Mouse (Mus musculus): Measurements from ENCODE around the gene Cd200r3. TPM values are rescaled to one million over a fixed set of nuclear protein-coding genes. Genes with fewer than 3 reads are reported as not detected.

Gene Cd200r3
- polyA plus RNA-seq, 1 experiment from 2014 or later: 0.79 TPM

DNA sequence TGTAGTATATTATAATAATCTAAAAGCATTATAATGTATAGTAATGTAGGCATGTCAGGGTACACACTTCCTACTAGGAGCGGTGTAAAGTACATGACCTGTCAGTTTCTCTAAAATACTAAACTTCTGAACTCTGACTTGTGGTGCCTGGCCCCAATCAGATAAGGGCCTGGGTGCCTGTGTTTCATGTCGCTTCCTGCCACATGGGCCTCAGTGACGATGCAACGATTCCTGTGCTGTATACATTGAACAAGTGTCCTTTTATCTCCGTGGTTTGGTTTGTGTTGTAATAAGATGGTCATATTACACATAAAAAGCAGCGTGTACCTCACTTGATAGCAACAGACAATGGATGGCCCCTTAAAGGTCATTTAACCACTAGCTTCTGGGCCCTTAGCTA lies 81.8 kb downstream of the Cd200r3 start:
- ATAC-seq: peak; percentile 84
- peak; percentile 46 for DNase-seq

DNA sequence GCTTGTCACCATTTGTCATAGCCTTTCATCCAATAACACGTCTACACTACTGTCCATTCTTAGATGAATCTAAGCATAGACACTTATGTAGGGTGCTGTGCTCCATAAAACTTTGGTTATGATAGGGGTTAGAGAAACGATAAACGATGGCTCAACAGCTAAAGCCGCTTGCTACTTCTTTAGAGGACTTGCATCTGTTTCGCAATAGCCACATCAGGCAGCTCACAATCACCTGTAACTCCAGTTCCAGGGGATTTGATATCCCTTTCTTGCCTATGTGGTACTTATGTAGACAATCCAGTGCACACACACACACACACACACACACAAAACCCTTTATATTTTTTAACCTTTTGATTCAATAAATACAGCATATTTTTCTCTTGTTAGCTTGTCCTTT lies 85.6 kb downstream of the Cd200r3 start:
- Histone ChIP-seq H3K4me1 (ENCODE audit: insufficient read depth) (no peaks in the 10 kb centered on the region; the same call in 1 of the 2 replicates), H3K27me3 (ENCODE audit: insufficient read depth, low read length) (no peaks in the 10 kb centered on the region), H3K4me2 (ENCODE audit: low read depth, low read length) (no peak overlapping the region), H3K4me3 (ENCODE audit: low read depth, low read length) (no peak overlapping the region), H3K9ac (replicated peaks) (no peak overlapping the region), H3K9me3 (ENCODE audit: low read length) (no peaks in the 10 kb centered on the region), H3K36me3 (replicated peaks; ENCODE audit: insufficient read depth, low read length) (no peaks in the 10 kb centered on the region), H3K27ac (ENCODE audit: low read depth) (peak overlapping the region; percentile 35; the same call in 1 of the 2 replicates)
- no peak for ATAC-seq
- no peak for DNase-seq
- TF ChIP-seq CTCF (IDR thresholded peaks at IDR 0.05; ENCODE audit: low read depth) (no peak), EP300 (IDR thresholded peaks at IDR 0.05; ENCODE audit: low read depth) (no peak)
- 72% methylated on average over 5 of the region's 5 CpGs for WGBS (ENCODE audit: insufficient replicate concordance)

More for the DNA sequence above, 81.8 kb downstream of the Cd200r3 start:
- WGBS (ENCODE audit: insufficient replicate concordance): 28% methylated on average over 6 of the region's 6 CpGs
- H3K4me1 ChIP-seq (ENCODE audit: insufficient read depth): no peaks in the 10 kb centered on the region
- no peak overlapping the region for H3K4me2 ChIP-seq (ENCODE audit: low read depth, low read length)
- no peaks in the 10 kb centered on the region for H3K9me3 ChIP-seq (ENCODE audit: low read length)
- no peaks in the 10 kb centered on the region for H3K27me3 ChIP-seq (ENCODE audit: insufficient read depth, low read length)
- no peak for TF ChIP-seq CTCF (IDR thresholded peaks at IDR 0.05; ENCODE audit: low read depth)
- TF ChIP-seq EP300 (IDR thresholded peaks at IDR 0.05; ENCODE audit: low read depth): peak; percentile 70
- H3K9ac ChIP-seq (replicated peaks): no peak overlapping the region
- H3K27ac ChIP-seq (ENCODE audit: low read depth): no peak overlapping the region
- no peaks in the 10 kb centered on the region for H3K36me3 ChIP-seq (replicated peaks; ENCODE audit: insufficient read depth, low read length)
- no peak overlapping the region for H3K4me3 ChIP-seq (ENCODE audit: low read depth, low read length)

- no peaks in the 10 kb centered on the region for H3K27me3 ChIP-seq (ENCODE audit: insufficient read depth, low read length)
- ATAC-seq (no peak), DNase-seq (no peak)
- no peaks in the 10 kb centered on the region for H3K9me3 ChIP-seq (ENCODE audit: low read length)
- H3K4me3 ChIP-seq (ENCODE audit: low read depth, low read length): no peak overlapping the region
- H3K4me2 ChIP-seq (ENCODE audit: low read depth, low read length): no peak overlapping the region
- no peaks in the 10 kb centered on the region; the same call in 1 of the 2 replicates for H3K4me1 ChIP-seq (ENCODE audit: insufficient read depth)
- WGBS (ENCODE audit: insufficient replicate concordance): 81% methylated on average over 1 of the region's 1 CpGs
- H3K9ac ChIP-seq (replicated peaks): no peak overlapping the region
- H3K27ac ChIP-seq (ENCODE audit: low read depth): peak overlapping the region; percentile 35; the same call in 1 of the 2 replicates
- TF ChIP-seq CTCF (IDR thresholded peaks at IDR 0.05; ENCODE audit: low read depth): no peak
- no peak for TF ChIP-seq EP300 (IDR thresholded peaks at IDR 0.05; ENCODE audit: low read depth)
- H3K36me3 ChIP-seq (replicated peaks; ENCODE audit: insufficient read depth, low read length): no peaks in the 10 kb centered on the region
Observed at GRCm38 (mm10) chr16:45029493-45029892, 86.0 kb downstream of the Cd200r3 start.

- 71% methylated on average over 4 of the region's 4 CpGs for WGBS (ENCODE audit: insufficient replicate concordance)
- Histone ChIP-seq H3K27me3 (ENCODE audit: insufficient read depth, low read length) (no peaks in the 10 kb centered on the region), H3K4me1 (ENCODE audit: insufficient read depth) (no peaks in the 10 kb centered on the region; the same call in 1 of the 2 replicates), H3K27ac (ENCODE audit: low read depth) (peak overlapping the region; percentile 35; the same call in 1 of the 2 replicates), H3K9ac (replicated peaks) (no peak overlapping the region), H3K4me2 (ENCODE audit: low read depth, low read length) (no peak overlapping the region), H3K4me3 (ENCODE audit: low read depth, low read length) (no peak overlapping the region), H3K36me3 (replicated peaks; ENCODE audit: insufficient read depth, low read length) (no peaks in the 10 kb centered on the region), H3K9me3 (ENCODE audit: low read length) (no peaks in the 10 kb centered on the region)
- ATAC-seq: peak; percentile 27
- DNase-seq: no peak
- TF ChIP-seq EP300 (IDR thresholded peaks at IDR 0.05; ENCODE audit: low read depth): no peak
- no peak for TF ChIP-seq CTCF (IDR thresholded peaks at IDR 0.05; ENCODE audit: low read depth)
Observed at GRCm38 (mm10) chr16:45030127-45030526, 86.6 kb downstream of the Cd200r3 start.

- no peak for TF ChIP-seq CTCF (IDR thresholded peaks at IDR 0.05; ENCODE audit: low read depth)
- no peak for TF ChIP-seq EP300 (IDR thresholded peaks at IDR 0.05; ENCODE audit: low read depth)
- DNase-seq (no peak), ATAC-seq (no peak)
- no peak overlapping the region for H3K4me2 ChIP-seq (ENCODE audit: low read depth, low read length)
- no peaks in the 10 kb centered on the region; the same call in 1 of the 2 replicates for H3K4me1 ChIP-seq (ENCODE audit: insufficient read depth)
- H3K27me3 ChIP-seq (ENCODE audit: insufficient read depth, low read length): no peaks in the 10 kb centered on the region
- no peak overlapping the region for H3K4me3 ChIP-seq (ENCODE audit: low read depth, low read length)
- no peaks in the 10 kb centered on the region for H3K36me3 ChIP-seq (replicated peaks; ENCODE audit: insufficient read depth, low read length)
- no peak overlapping the region for H3K9ac ChIP-seq (replicated peaks)
- H3K27ac ChIP-seq (ENCODE audit: low read depth): peak overlapping the region; percentile 3; the same call in 1 of the 2 replicates
- 65% methylated on average over 2 of the region's 2 CpGs for WGBS (ENCODE audit: insufficient replicate concordance)
- no peaks in the 10 kb centered on the region for H3K9me3 ChIP-seq (ENCODE audit: low read length)
Observed at GRCm38 (mm10) chr16:45030796-45031195, 87.3 kb downstream of the Cd200r3 start.

Other genes starting within 250 kb of the Cd200r3 start
- 1.9 and 2.4 TPM in 2 replicates for gene Nepro, start 219.4 kb upstream of the Cd200r3 start, polyA plus RNA-seq (2015; fragmentation: Nextera tagmentation; extraction: Ambion mirVana)
- gene Gtpbp8, start 197.3 kb upstream of the Cd200r3 start, polyA plus RNA-seq (2015; fragmentation: Nextera tagmentation; extraction: Ambion mirVana): 18.3 and 18.4 TPM in 2 replicates
- 4.2 and 4.7 TPM in 2 replicates for gene Cd200r1, start 177.9 kb upstream of the Cd200r3 start, polyA plus RNA-seq (2015; fragmentation: Nextera tagmentation; extraction: Ambion mirVana)
- gene Cd200r4, start 131.9 kb upstream of the Cd200r3 start, polyA plus RNA-seq (2015; fragmentation: Nextera tagmentation; extraction: Ambion mirVana): 0.45 and 0.68 TPM in 2 replicates
- 0.12 and 0.13 TPM in 2 replicates for gene Cd200r2, start 76.6 kb upstream of the Cd200r3 start, polyA plus RNA-seq (2015; fragmentation: Nextera tagmentation; extraction: Ambion mirVana)
- gene Ccdc80, start 149.7 kb downstream of the Cd200r3 start, polyA plus RNA-seq (2015; fragmentation: Nextera tagmentation; extraction: Ambion mirVana): 21.0 and 27.2 TPM in 2 replicates
- 8.1 and 8.2 TPM in 2 replicates for gene Slc35a5, start 215.0 kb downstream of the Cd200r3 start, polyA plus RNA-seq (2015; fragmentation: Nextera tagmentation; extraction: Ambion mirVana)
- gene Atg3, start 215.1 kb downstream of the Cd200r3 start, polyA plus RNA-seq (2015; fragmentation: Nextera tagmentation; extraction: Ambion mirVana): 28.4 and 33.0 TPM in 2 replicates

All from liver, postnatal 0 days (tissue).